Mouse (Mus musculus): Measurements from ENCODE around the gene Ptprh.
"Not testable (repeated sequence)": the region's sequence is repeated elsewhere in the genome, so short reads cannot be mapped to it uniquely, and the experiment has no call there.

Ptprh gene

GRCm38 (mm10) chr7:4597046-4597445, 6.8 kb downstream of the Ptprh start:
- not testable (repeated sequence) for DNase-seq

GRCm38 (mm10) chr7:4581481-4581880, 22.4 kb downstream of the Ptprh start:
- DNase-seq: not testable (repeated sequence)

- DNase-seq: not testable (repeated sequence)
Measured at GRCm38 (mm10) chr7:4572361-4572760, 31.5 kb downstream of the Ptprh start.

- DNase-seq: no peak
Measured at GRCm38 (mm10) chr7:4562660-4563059, 41.2 kb downstream of the Ptprh start.

- no peak for DNase-seq
Measured at GRCm38 (mm10) chr7:4557167-4557560, 46.7 kb downstream of the Ptprh start.

- DNase-seq: peak; percentile 79
Measured at GRCm38 (mm10) chr7:4556256-4557166, 47.3 kb downstream of the Ptprh start.

GRCm38 (mm10) chr7:4547221-4547641, 56.6 kb downstream of the Ptprh start, which contains the start of gene Syt5:
Gene Syt5 (minus strand): TSS chr7:4547541.
- DNase-seq: no peak

- DNase-seq: peak; percentile 41
Measured at GRCm38 (mm10) chr7:4546591-4547131, 57.2 kb downstream of the Ptprh start.

- DNase-seq: no peak
Measured at GRCm38 (mm10) chr7:4546050-4546449, 57.8 kb downstream of the Ptprh start.

- DNase-seq: no peak
Measured at GRCm38 (mm10) chr7:4542013-4542412, 61.8 kb downstream of the Ptprh start.

GRCm38 (mm10) chr7:4541344-4541743, 62.5 kb downstream of the Ptprh start:
- DNase-seq: no peak

GRCm38 (mm10) chr7:4539019-4539418, 64.8 kb downstream of the Ptprh start:
- no peak for DNase-seq

- no peak for DNase-seq
Measured at GRCm38 (mm10) chr7:4537181-4537580, 66.7 kb downstream of the Ptprh start.

GRCm38 (mm10) chr7:4536369-4536768, 67.5 kb downstream of the Ptprh start:
- no peak for DNase-seq

- DNase-seq: peak; percentile 63
Measured at GRCm38 (mm10) chr7:4532005-4532729, 71.7 kb downstream of the Ptprh start, which contains the start of gene Dnaaf3. Gene Dnaaf3 (minus strand): TSS chr7:4532453.

GRCm38 (mm10) chr7:4530166-4530565, 73.7 kb downstream of the Ptprh start:
- DNase-seq: not testable (repeated sequence)

GRCm38 (mm10) chr7:4527302-4527689, 76.5 kb downstream of the Ptprh start:
- DNase-seq: no peak

- DNase-seq: peak; percentile 78
Measured at GRCm38 (mm10) chr7:4526341-4527301, 77.2 kb downstream of the Ptprh start.

- DNase-seq: peak; percentile 60
Measured at GRCm38 (mm10) chr7:4524212-4524922, 79.5 kb downstream of the Ptprh start, which contains the start of gene Tnni3. Gene Tnni3 (minus strand): TSS chr7:4524229.

- no peak for DNase-seq
Measured at GRCm38 (mm10) chr7:4523205-4524130, 80.4 kb downstream of the Ptprh start.
